Mouse (Mus musculus) CH12.LX (cell line): ENCODE measurements around the gene Tet3. TPM values are rescaled to one million over a fixed set of nuclear protein-coding genes. Genes with fewer than 3 reads are reported as not detected.

ENCODE experiments used
- DNase-seq: peaks from one replicate; pipeline ENCODE4 v3.0.0-alpha.2; 2013; ENCODE audit errors: extremely low read depth
- H3K27ac ChIP-seq: 2 replicates; pipeline ENCODE4 v1.5.1; 2012; ENCODE audit warnings: low read depth, mild to moderate bottlenecking, control low read depth, moderate library complexity; ENCODE audit not compliant: insufficient read depth
- H3K27me3 ChIP-seq: replicated peaks from 2 replicates; pipeline ENCODE3; 2012; ENCODE audit warnings: inconsistent platforms
- H3K36me3 ChIP-seq, 2 experiments: replicated peaks in 1 of 2; 2 replicates each; pipeline versions ENCODE3 to v1.6.1; 2012; ENCODE audit warnings: inconsistent platforms in 1 of 2, low read length in 1 of 2, mild to moderate bottlenecking in 1 of 2, mixed read lengths in 1 of 2, moderate library complexity in 1 of 2; ENCODE audit not compliant: control insufficient read depth in 1 of 2, insufficient read depth in 1 of 2
- H3K4me1 ChIP-seq, 2 experiments: 2 replicates each; pipeline ENCODE4 v1.6.1; 2012; ENCODE audit warnings: inconsistent platforms in 1 of 2, moderate library complexity in 1 of 2; ENCODE audit not compliant: insufficient read depth in 2 of 2, control insufficient read depth in 1 of 2
- H3K4me2 ChIP-seq: 2 replicates; pipeline ENCODE4 v1.6.1; 2012; ENCODE audit warnings: low read depth, mild to moderate bottlenecking, control low read depth; ENCODE audit not compliant: poor library complexity, insufficient read depth, severe bottlenecking
- H3K4me3 ChIP-seq, 3 experiments: fragments of 150-350 bp in 1 of 3; sonication (generic) in 1 of 3; replicated peaks in 1 of 3; 2 replicates each; pipeline versions ENCODE3 to v1.5.1; 2011 to 2012; ENCODE audit warnings: low read depth in 2 of 3, low read length in 2 of 3, mild to moderate bottlenecking in 2 of 3, moderate library complexity in 2 of 3, control low read depth in 1 of 3, improper control_type of control experiment in 1 of 3, inconsistent platforms in 1 of 3, mixed read lengths in 1 of 3; ENCODE audit not compliant: poor library complexity in 1 of 3
- H3K79me2 ChIP-seq: replicated peaks from 2 replicates; pipeline ENCODE4 v1.6.1; 2012; ENCODE audit warnings: mild to moderate bottlenecking, moderate library complexity; ENCODE audit not compliant: control insufficient read depth, poor library complexity, insufficient read depth, severe bottlenecking; ENCODE audit errors: extremely low read depth
- H3K9ac ChIP-seq: 2 replicates; pipeline ENCODE4 v1.6.1; 2012; ENCODE audit warnings: low read depth, mild to moderate bottlenecking, control low read depth, moderate library complexity; ENCODE audit not compliant: insufficient read depth
- H3K9me3 ChIP-seq: replicated peaks from 2 replicates; pipeline ENCODE3; 2012; ENCODE audit warnings: low read length, inconsistent platforms, mixed read lengths
- BHLHE40 ChIP-seq: IDR thresholded peaks from 2 replicates; pipeline ENCODE4 v1.6.1; 2011; ENCODE audit warnings: mild to moderate bottlenecking, low read depth, low read length, improper control_type of control experiment
- CHD1 ChIP-seq: IDR thresholded peaks from 2 replicates; pipeline ENCODE4 v1.6.1; 2012; ENCODE audit warnings: low read depth, low read length, improper control_type of control experiment, inconsistent platforms
- CTCF ChIP-seq, 2 experiments: IDR thresholded peaks in 1 of 2; conservative IDR thresholded peaks in 1 of 2; 2 replicates each; pipeline ENCODE4 v1.5.1; 2011 to 2012; ENCODE audit warnings: low read depth in 2 of 2, low read length in 2 of 2, improper control_type of control experiment in 1 of 2, inconsistent platforms in 1 of 2, mild to moderate bottlenecking in 1 of 2, moderate library complexity in 1 of 2
- E2F4 ChIP-seq: IDR thresholded peaks from 2 replicates; pipeline ENCODE4 v1.6.1; 2011; ENCODE audit warnings: low read depth, low read length, improper control_type of control experiment; ENCODE audit not compliant: insufficient replicate concordance
- EP300 ChIP-seq: IDR thresholded peaks from 2 replicates; pipeline ENCODE4 v1.6.1; 2011; ENCODE audit warnings: low read length, improper control_type of control experiment
- GABPA ChIP-seq: IDR thresholded peaks from 2 replicates; pipeline ENCODE4 v1.6.1; 2012; ENCODE audit warnings: low read depth, low read length, improper control_type of control experiment, inconsistent platforms; ENCODE audit not compliant: insufficient replicate concordance
- IRF4 ChIP-seq: IDR thresholded peaks from 2 replicates; pipeline ENCODE4 v1.6.1; 2014; ENCODE audit warnings: low read depth, mild to moderate bottlenecking, inconsistent platforms, low read length, improper control_type of control experiment
- JUN ChIP-seq: IDR thresholded peaks from 2 replicates; pipeline ENCODE4 v1.6.1; 2011; ENCODE audit warnings: low read depth, mild to moderate bottlenecking, low read length, improper control_type of control experiment, moderate library complexity; ENCODE audit not compliant: insufficient read depth
- MAX ChIP-seq: IDR thresholded peaks from 2 replicates; pipeline ENCODE4 v1.6.1; 2011; ENCODE audit warnings: low read length, improper control_type of control experiment
- MXI1 ChIP-seq: IDR thresholded peaks from 2 replicates; pipeline ENCODE4 v1.6.1; 2011; ENCODE audit warnings: mild to moderate bottlenecking, low read depth, low read length, improper control_type of control experiment
- MYC ChIP-seq: IDR thresholded peaks from 2 replicates; pipeline ENCODE4 v1.6.1; 2011; ENCODE audit warnings: low read depth, mild to moderate bottlenecking, improper control_type of control experiment, low read length
- NELFE ChIP-seq: IDR thresholded peaks from 2 replicates; pipeline ENCODE4 v1.6.1; 2011; ENCODE audit warnings: low read depth, low read length, improper control_type of control experiment
- PAX5 ChIP-seq: IDR thresholded peaks from 2 replicates; pipeline ENCODE4 v1.6.1; 2012; ENCODE audit warnings: low read length, inconsistent platforms, mixed read lengths
- POLR2A ChIP-seq: IDR thresholded peaks from 2 replicates; pipeline ENCODE4 v1.6.1; 2011; ENCODE audit warnings: low read depth, mild to moderate bottlenecking, improper control_type of control experiment, low read length
- POLR2AphosphoS2 ChIP-seq: IDR thresholded peaks from 2 replicates; pipeline ENCODE4 v1.6.1; 2011; ENCODE audit warnings: low read depth, low read length, improper control_type of control experiment
- RAD21 ChIP-seq: IDR thresholded peaks from 2 replicates; pipeline ENCODE4 v1.6.1; 2011; ENCODE audit warnings: low read depth, mild to moderate bottlenecking, low read length, improper control_type of control experiment, moderate library complexity
- SIN3A ChIP-seq: IDR thresholded peaks from 2 replicates; pipeline ENCODE4 v1.6.1; 2012; ENCODE audit warnings: low read length, improper control_type of control experiment, inconsistent platforms
- SMC3 ChIP-seq: IDR thresholded peaks from 2 replicates; pipeline ENCODE4 v1.6.1; 2011; ENCODE audit warnings: low read depth, low read length, improper control_type of control experiment
- UBTF ChIP-seq: IDR thresholded peaks from 2 replicates; pipeline ENCODE4 v1.6.1; 2012; ENCODE audit warnings: low read depth, mild to moderate bottlenecking, inconsistent platforms, low read length, improper control_type of control experiment, moderate library complexity
- USF1 ChIP-seq: IDR thresholded peaks from 2 replicates; pipeline ENCODE4 v1.6.1; 2014; ENCODE audit warnings: low read depth, mild to moderate bottlenecking, inconsistent platforms, low read length, improper control_type of control experiment
- ZC3H11A ChIP-seq: IDR thresholded peaks from 2 replicates; pipeline ENCODE4 v1.6.1; 2012; ENCODE audit warnings: low read depth, mild to moderate bottlenecking, inconsistent platforms, low read length, improper control_type of control experiment
- ZKSCAN1 ChIP-seq: IDR thresholded peaks from 2 replicates; pipeline ENCODE4 v1.6.1; 2012; ENCODE audit warnings: low read depth, inconsistent platforms, low read length, improper control_type of control experiment, borderline replicate concordance
- ZNF384 ChIP-seq: IDR thresholded peaks from 2 replicates; pipeline ENCODE4 v1.6.1; 2012; ENCODE audit warnings: low read depth, low read length, improper control_type of control experiment, inconsistent platforms
- dilution Hi-C: fragments of 300-500 bp; cut with MboI; formaldehyde crosslinking; loops from 2 replicates; pipeline ENCODE4 v1.14.3; 2020; ENCODE audit warnings: low sequenced_read_pairs; ENCODE audit not compliant: extremely low pct_unique_long_range_greater_than_20kb, extremely low pct_ligation_motif_present
- in situ Hi-C: fragments of 300-500 bp; cut with MboI; formaldehyde crosslinking; loops from 3 replicates; pipeline ENCODE4 v1.14.3; 2019; ENCODE audit warnings: low sequenced_read_pairs, low pct_ligation_motif_present, low pct_unique_long_range_greater_than_20kb, mixed read lengths
- polyA plus RNA-seq: library from polyadenylated mRNA; unstranded; fragments of >175 nt; gene quantifications from 2 replicates; pipeline ENCODE4 v1.2.1, GENCODE M21; 2012; ENCODE audit warnings: low read depth; ENCODE audit not compliant: insufficient read length
- total RNA-seq, 2 experiments: library from RNA; depleted of rRNA; stranded (reverse); fragments of 300-350 nt in 1 of 2; fragments of >200 nt in 1 of 2; gene quantifications; 2 replicates each; pipeline ENCODE4 v1.2.3; 2012 to 2014

Gene Tet3
- total and polyA plus RNA-seq, 3 experiments = 3.2 to 10.0 (median 8.2) TPM

DNA sequence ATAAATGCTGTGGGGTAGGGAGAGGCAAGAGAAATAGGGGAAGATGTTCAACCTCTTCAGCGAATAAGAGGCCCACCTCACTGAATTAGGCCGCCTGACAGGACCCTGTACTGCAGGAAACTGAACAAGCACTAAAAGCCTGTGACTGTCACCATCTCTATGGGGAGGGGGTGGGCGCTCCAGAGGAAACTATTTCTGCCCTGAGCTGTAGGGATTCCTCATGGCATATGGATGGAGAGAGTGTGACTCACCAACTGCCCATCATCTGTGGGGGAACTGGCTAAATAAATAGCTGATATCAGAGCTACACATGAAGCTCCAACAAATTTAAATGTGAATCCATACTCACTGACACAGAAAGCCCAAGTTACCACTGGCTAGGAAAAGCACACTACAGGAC, 87.5 kb downstream of the Tet3 start:
- no peak overlapping the region for H3K27ac ChIP-seq
- in situ Hi-C loops = loop anchor here (25.0 kb wide), 1 partner anchor 291 kb away; the partner anchor contains the start of gene Clec4f

GRCm38 (mm10) chr6:83370316-83370965, 88.4 kb downstream of the Tet3 start:
- dilution Hi-C loops = no loop called here
- H3K9me3 ChIP-seq = no peaks in the 10 kb centered on the region
- TF ChIP-seq BHLHE40 (no peak), POLR2A (no peak), IRF4 (no peak)
- TF ChIP-seq, all 38 proteins: peak for 0
- Histone ChIP-seq H3K36me3 (peaks cover 76 to 90% of the 10 kb centered on the region in 2 experiments), H3K4me1 (no peaks in the 10 kb centered on the region), H3K4me2 (no peak overlapping the region), H3K9ac (no peak overlapping the region), H3K27ac (no peak overlapping the region), H3K79me2 (no peaks in the 10 kb centered on the region), H3K27me3 (no peaks in the 10 kb centered on the region), H3K4me3 (no peak overlapping the region)
- no peak for DNase-seq
- in situ Hi-C loops = loop anchor here (25.0 kb wide), 1 partner anchor 292 kb away; the partner anchor contains the start of gene Clec4f

More for the DNA sequence above, 87.5 kb downstream of the Tet3 start:
- dilution Hi-C loops = no loop called here
- Histone ChIP-seq H3K36me3 (peaks cover 82 to 96% of the 10 kb centered on the region in 2 experiments), H3K9ac (no peak overlapping the region), H3K9me3 (no peaks in the 10 kb centered on the region), H3K4me2 (no peak overlapping the region), H3K79me2 (no peaks in the 10 kb centered on the region)
- TF ChIP-seq E2F4 (no peak), USF1 (no peak)
- TF ChIP-seq, all 38 proteins: peak for 0
- H3K4me3 ChIP-seq = no peak overlapping the region
- no peak for DNase-seq
- no peaks in the 10 kb centered on the region for H3K27me3 ChIP-seq
- no peaks in the 10 kb centered on the region for H3K4me1 ChIP-seq

GRCm38 (mm10) chr6:83363075-83363474, 95.8 kb downstream of the Tet3 start:
- in situ Hi-C loops (loop anchor here (25.0 kb wide), 1 partner anchor 299 kb away; the partner anchor contains the start of gene Clec4f), dilution Hi-C loops (no loop called here)
- TF ChIP-seq MXI1 (no peak), ZNF384 (no peak), IRF4 (no peak), SIN3A (no peak), ZKSCAN1 (no peak), SMC3 (no peak), NELFE (no peak), CHD1 (no peak), MAX (no peak), ZC3H11A (no peak), POLR2A (no peak), POLR2AphosphoS2 (no peak), GABPA (no peak), PAX5 (no peak), UBTF (no peak), JUN (no peak), RAD21 (no peak), CTCF (conservative IDR thresholded peaks at IDR 0.05 in 1 of 2, IDR thresholded peaks at IDR 0.05 in 1 of 2; ENCODE audit: low read depth in 2 of 2, low read length in 2 of 2) (no peak), MYC (no peak), EP300 (no peak)
- no peak overlapping the region for H3K4me2 ChIP-seq
- H3K27me3 ChIP-seq = no peaks in the 10 kb centered on the region
- peaks cover 0 to 6% of the 10 kb centered on the region in 2 experiments; a peak in 1 of 4 replicates for H3K4me1 ChIP-seq
- DNase-seq = no peak
- no peak overlapping the region for H3K27ac ChIP-seq
- no peaks in the 10 kb centered on the region for H3K9me3 ChIP-seq
- H3K9ac ChIP-seq = no peak overlapping the region
- H3K4me3 ChIP-seq = no peak overlapping the region
- peaks cover 31 to 77% of the 10 kb centered on the region in 2 experiments for H3K36me3 ChIP-seq
- no peaks in the 10 kb centered on the region for H3K79me2 ChIP-seq
